Mouse (Mus musculus): ENCODE measurements around the gene Alkbh4.
A peak's percentile ranks its signal among the peaks of the same experiment; 100 is the strongest.
"Not testable (repeated sequence)": the region's sequence is repeated elsewhere in the genome, so short reads cannot be mapped to it uniquely, and the experiment has no call there.

Gene Alkbh4

GRCm38 (mm10) chr5:136135571-136136291 is at the start of gene Alkbh4, which contains the start of gene Lrwd1:
TSS of gene Alkbh4 (plus strand) at chr5:136136146.
TSS of gene Lrwd1 (minus strand) at chr5:136136074.
- peak; percentile 93 for DNase-seq (ENCODE audit: low spot score)

- no peak for DNase-seq (ENCODE audit: low spot score)
Measured at GRCm38 (mm10) chr5:136086290-136086689, 49.7 kb upstream of the Alkbh4 start.

GRCm38 (mm10) chr5:136088821-136089575 is 46.9 kb upstream of the Alkbh4 start:
- DNase-seq (ENCODE audit: low spot score): no peak

- DNase-seq (ENCODE audit: low spot score): no peak
Measured at GRCm38 (mm10) chr5:136091927-136092326, 44.0 kb upstream of the Alkbh4 start.

GRCm38 (mm10) chr5:136094249-136095010 is 41.5 kb upstream of the Alkbh4 start:
- DNase-seq (ENCODE audit: low spot score): no peak

GRCm38 (mm10) chr5:136095089-136095488 is 40.9 kb upstream of the Alkbh4 start:
- DNase-seq (ENCODE audit: low spot score): no peak

GRCm38 (mm10) chr5:136098536-136098935 is 37.4 kb upstream of the Alkbh4 start:
- DNase-seq (ENCODE audit: low spot score): no peak

- DNase-seq (ENCODE audit: low spot score): peak; percentile 37
Measured at GRCm38 (mm10) chr5:136102099-136102820, 33.7 kb upstream of the Alkbh4 start.

GRCm38 (mm10) chr5:136104511-136104910 is 31.4 kb upstream of the Alkbh4 start:
- DNase-seq (ENCODE audit: low spot score): peak; percentile 19

- DNase-seq (ENCODE audit: low spot score): no peak
Measured at GRCm38 (mm10) chr5:136108486-136108885, 27.5 kb upstream of the Alkbh4 start.

GRCm38 (mm10) chr5:136109042-136109441 is 26.9 kb upstream of the Alkbh4 start:
- no peak for DNase-seq (ENCODE audit: low spot score)

GRCm38 (mm10) chr5:136113546-136113945 is 22.4 kb upstream of the Alkbh4 start:
- not testable (repeated sequence) for DNase-seq (ENCODE audit: low spot score)

- peak; percentile 97 for DNase-seq (ENCODE audit: low spot score)
Measured at GRCm38 (mm10) chr5:136115891-136116783, 19.8 kb upstream of the Alkbh4 start, which contains the start of gene Polr2j. TSS of gene Polr2j (plus strand) at chr5:136116631.

GRCm38 (mm10) chr5:136116784-136117112 is 19.2 kb upstream of the Alkbh4 start:
- no peak for DNase-seq (ENCODE audit: low spot score)

GRCm38 (mm10) chr5:136122165-136122564 is 13.8 kb upstream of the Alkbh4 start:
- DNase-seq (ENCODE audit: low spot score): no peak

GRCm38 (mm10) chr5:136136292-136136990 is 495 bp downstream of the Alkbh4 start:
- no peak for DNase-seq (ENCODE audit: low spot score)

GRCm38 (mm10) chr5:136137658-136138274 is 1.8 kb downstream of the Alkbh4 start:
- peak; percentile 63 for DNase-seq (ENCODE audit: low spot score)

- DNase-seq (ENCODE audit: low spot score): no peak
Measured at GRCm38 (mm10) chr5:136139393-136139792, 3.4 kb downstream of the Alkbh4 start.

- DNase-seq (ENCODE audit: low spot score): no peak
Measured at GRCm38 (mm10) chr5:136140057-136140482, 4.1 kb downstream of the Alkbh4 start.

- no peak for DNase-seq (ENCODE audit: low spot score)
Measured at GRCm38 (mm10) chr5:136142746-136143145, 6.8 kb downstream of the Alkbh4 start.

All from spleen, adult 12 weeks (tissue).